Mouse (Mus musculus) hindbrain, embryonic 11.5 days (tissue): ENCODE measurements at regions not wholly inside any gene's neighbourhood (a gene's known extent, or its start where the extent isn't known, plus 50 kb on each side); places are given as distances from the start of the nearest gene placed in this dataset.

Experiments
- ATAC-seq: fragments of 200-750 bp; cut with Nextera tagmentation; 2 replicates; pipeline ENCODE4 v1.8.0; 2017; ENCODE audit warnings: mild to moderate bottlenecking, moderate TSS enrichment, moderate library complexity; ENCODE audit not compliant: low FRiP score
- DNase-seq: peaks from one replicate; pipeline ENCODE4 v3.0.0-alpha.2; 2015; ENCODE audit warnings: low spot score
- H3K27ac ChIP-seq: fragments of 300-500 bp; sonication (generic); 2 replicates; pipeline ENCODE4 v1.5.1; 2014; ENCODE audit warnings: mild to moderate bottlenecking, low read depth, low read length
- H3K27me3 ChIP-seq: fragments of 300-500 bp; sonication (generic); 2 replicates; pipeline ENCODE4 v1.6.1; 2014; ENCODE audit warnings: mild to moderate bottlenecking, low read length, moderate library complexity, mixed read lengths; ENCODE audit not compliant: control insufficient read depth, insufficient read depth
- H3K36me3 ChIP-seq: fragments of 300-500 bp; sonication (generic); 2 replicates; pipeline ENCODE4 v1.6.1; 2014; ENCODE audit warnings: mild to moderate bottlenecking, low read length, moderate library complexity, mixed read lengths; ENCODE audit not compliant: control insufficient read depth, insufficient read depth
- H3K4me1 ChIP-seq: fragments of 300-500 bp; sonication (generic); replicated peaks from 2 replicates; pipeline ENCODE4 v1.6.1; 2014; ENCODE audit warnings: low read length, mixed read lengths; ENCODE audit not compliant: control insufficient read depth, insufficient read depth
- H3K4me2 ChIP-seq: fragments of 300-500 bp; sonication (generic); replicated peaks from 2 replicates; pipeline ENCODE4 v1.6.1; 2014; ENCODE audit warnings: mild to moderate bottlenecking, low read depth, low read length
- H3K4me3 ChIP-seq: fragments of 300-500 bp; sonication (generic); 2 replicates; pipeline ENCODE4 v1.5.1; 2014; ENCODE audit warnings: low read depth, low read length
- H3K9ac ChIP-seq: fragments of 300-500 bp; sonication (generic); 2 replicates; pipeline ENCODE4 v1.6.1; 2014; ENCODE audit warnings: low read depth, low read length
- H3K9me3 ChIP-seq: fragments of 300-500 bp; sonication (generic); 2 replicates; pipeline ENCODE4 v1.6.1; 2016; ENCODE audit warnings: low read length; ENCODE audit not compliant: control insufficient read depth
- WGBS: fragments of 180-500 bp; shearing (Covaris S2); extraction: QIAGEN DNeasy Blood & Tissue Kit; methylation state at CpG from one replicate; pipeline ENCODE4 v1.1.7; 2014; 5-methylcytosine and 5-hydroxymethylcytosine counted together

DNA sequence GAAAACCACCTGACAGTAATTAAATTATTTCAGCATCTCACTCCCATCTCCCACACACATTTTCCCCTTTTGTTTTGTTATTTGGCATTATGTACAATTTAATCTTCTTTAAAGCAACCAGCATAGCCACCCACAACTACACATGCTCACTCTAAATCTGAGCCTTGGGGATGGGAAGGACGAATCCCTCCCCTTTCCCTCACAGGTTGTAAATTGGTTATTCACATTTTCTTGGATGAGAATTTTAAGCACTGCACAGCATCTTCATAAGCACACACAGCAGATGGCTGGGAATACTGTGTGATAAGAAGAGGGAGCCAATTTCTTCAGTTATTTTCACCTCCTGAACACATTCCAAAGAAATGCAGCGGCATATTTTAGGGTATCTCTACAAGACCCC, 179.0 kb upstream of the Nbea start:
- ATAC-seq (no peak), DNase-seq (no peak)
- Histone ChIP-seq H3K4me1 (no peaks in the 10 kb centered on the region), H3K4me3 (no peak overlapping the region), H3K4me2 (no peak overlapping the region), H3K27ac (no peak overlapping the region), H3K27me3 (no peaks in the 10 kb centered on the region), H3K9ac (no peak overlapping the region), H3K36me3 (no peaks in the 10 kb centered on the region), H3K9me3 (no peaks in the 10 kb centered on the region)
- 91% methylated on average over 2 of the region's 2 CpGs for WGBS

DNA sequence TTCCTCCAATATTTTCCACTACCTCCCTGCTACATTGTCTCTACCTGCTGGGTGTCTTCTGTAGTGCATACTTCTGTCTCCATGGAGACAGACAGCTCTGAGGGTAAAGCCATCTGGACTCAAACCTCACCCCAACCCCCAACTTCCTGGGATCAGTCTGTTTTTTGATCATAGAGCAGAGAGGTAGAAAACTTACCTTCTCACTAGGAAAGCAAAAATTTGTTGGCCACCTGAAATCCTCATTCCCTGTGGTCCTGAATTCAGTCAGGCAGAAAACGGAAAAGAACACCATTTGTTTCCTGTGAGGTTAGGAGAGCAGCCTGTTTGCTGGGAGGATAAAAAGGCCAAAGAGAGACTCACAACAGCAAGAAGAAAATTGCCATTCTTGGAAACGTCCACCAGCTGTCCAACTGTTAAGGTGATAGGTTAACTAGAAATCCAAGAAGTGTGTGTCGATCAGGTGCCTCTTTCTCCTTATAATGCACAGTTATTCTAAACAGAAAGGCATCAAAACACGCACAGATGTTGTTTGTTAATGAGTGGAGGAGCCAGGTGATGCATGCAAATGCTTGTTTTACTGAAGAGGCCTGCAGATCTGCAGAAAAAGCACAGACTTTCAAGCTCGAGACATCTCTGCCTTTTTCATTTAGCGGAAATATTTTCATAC, 173.7 kb upstream of the Nbea start:
- Histone ChIP-seq H3K9ac (no peak overlapping the region), H3K4me3 (no peak overlapping the region), H3K27me3 (no peaks in the 10 kb centered on the region), H3K27ac (no peak overlapping the region), H3K9me3 (no peaks in the 10 kb centered on the region), H3K4me2 (no peak overlapping the region), H3K36me3 (no peaks in the 10 kb centered on the region), H3K4me1 (no peaks in the 10 kb centered on the region)
- 60% methylated on average over 6 of the region's 6 CpGs for WGBS
- DNase-seq (peak; percentile 14), ATAC-seq (no peak)

DNA sequence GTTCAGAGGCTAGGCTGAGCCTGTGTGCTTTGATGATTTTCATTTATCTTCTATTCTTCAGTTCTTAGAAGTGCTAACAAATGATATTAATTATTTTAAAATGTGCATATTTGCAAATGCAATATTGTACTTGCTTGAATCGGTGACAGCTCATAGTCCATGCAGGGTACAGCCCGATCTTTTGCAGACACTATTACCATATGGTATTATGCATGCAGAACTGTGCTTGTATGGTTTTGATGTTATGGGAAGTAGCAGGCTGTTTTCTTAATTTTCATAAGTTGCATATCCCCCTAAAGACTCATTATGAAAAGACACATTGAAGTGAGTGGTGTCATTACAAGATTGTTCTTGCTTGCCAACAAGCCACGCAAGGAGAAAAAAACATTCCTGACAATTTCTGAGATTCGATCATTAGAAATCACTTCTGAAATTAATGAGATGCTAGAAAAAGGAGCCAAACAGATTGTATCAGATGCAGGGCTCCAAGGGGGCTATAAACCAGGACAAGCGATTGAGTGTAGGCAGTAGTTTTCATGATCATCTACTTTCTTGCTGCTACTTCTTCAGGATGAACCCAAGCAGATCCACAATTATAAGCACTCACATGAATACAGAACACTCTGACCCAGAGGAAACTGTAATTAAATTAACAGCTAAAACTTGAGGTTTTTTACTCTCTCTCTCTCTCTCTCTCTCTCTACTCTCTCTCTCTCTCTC, 172.8 kb upstream of the Nbea start:
- no peak for DNase-seq
- WGBS = 89% methylated on average over 5 of the region's 5 CpGs

More for the DNA sequence above, 172.8 kb upstream of the Nbea start:
- Histone ChIP-seq H3K9ac (no peak overlapping the region), H3K4me1 (no peaks in the 10 kb centered on the region), H3K27ac (no peak overlapping the region), H3K27me3 (no peaks in the 10 kb centered on the region), H3K36me3 (no peaks in the 10 kb centered on the region), H3K4me2 (no peak overlapping the region), H3K4me3 (no peak overlapping the region), H3K9me3 (no peaks in the 10 kb centered on the region)
- ATAC-seq = no peak
